Mouse (Mus musculus) heart, embryonic 13.5 days (tissue): ENCODE measurements around the gene Rab12. TPM values are rescaled to one million over a fixed set of nuclear protein-coding genes. Genes with fewer than 3 reads are reported as not detected.

ENCODE experiments used
- ATAC-seq: fragments of 200-750 bp; cut with Nextera tagmentation; 2 replicates; pipeline ENCODE4 v1.8.0; 2017; ENCODE audit warnings: moderate TSS enrichment; ENCODE audit not compliant: insufficient number of reproducible peaks, low FRiP score, low TSS enrichment; ENCODE audit errors: extremely low read depth
- H3K27ac ChIP-seq: fragments of 300-500 bp; sonication (generic); replicated peaks from 2 replicates; pipeline ENCODE4 v1.5.1; 2015; ENCODE audit warnings: moderate library complexity, mild to moderate bottlenecking, inconsistent platforms
- H3K27me3 ChIP-seq: fragments of 300-500 bp; sonication (generic); replicated peaks from 2 replicates; pipeline ENCODE4 v1.6.1; 2015; ENCODE audit warnings: mild to moderate bottlenecking, inconsistent platforms
- H3K36me3 ChIP-seq: fragments of 300-500 bp; sonication (generic); 2 replicates; pipeline ENCODE4 v1.6.1; 2015; ENCODE audit warnings: mild to moderate bottlenecking, inconsistent platforms
- H3K4me1 ChIP-seq: fragments of 300-500 bp; sonication (generic); 2 replicates; pipeline ENCODE4 v1.6.1; 2015; ENCODE audit warnings: inconsistent platforms
- H3K4me2 ChIP-seq: fragments of 300-500 bp; sonication (generic); 2 replicates; pipeline ENCODE4 v1.6.1; 2015; ENCODE audit warnings: inconsistent platforms, mild to moderate bottlenecking, moderate library complexity
- H3K4me3 ChIP-seq: fragments of 300-500 bp; sonication (generic); 2 replicates; pipeline ENCODE4 v1.5.1; 2015; ENCODE audit warnings: moderate library complexity, mild to moderate bottlenecking, inconsistent platforms
- H3K9ac ChIP-seq: fragments of 300-500 bp; sonication (generic); 2 replicates; pipeline ENCODE4 v1.6.1; 2015; ENCODE audit warnings: inconsistent platforms, mild to moderate bottlenecking, moderate library complexity
- H3K9me3 ChIP-seq: fragments of 300-500 bp; sonication (generic); 2 replicates; pipeline ENCODE4 v1.6.1; 2016; ENCODE audit warnings: inconsistent platforms
- WGBS: fragments of 180-500 bp; shearing (Covaris S2); methylation state at CpG from one replicate; pipeline ENCODE4 v1.1.7; 2015; ENCODE audit warnings: mixed read lengths; 5-methylcytosine and 5-hydroxymethylcytosine counted together
- polyA plus RNA-seq: library from polyadenylated mRNA; unstranded; fragments of >200 nt; fragmentation: Nextera tagmentation; extraction: Ambion mirVana; gene quantifications from 2 replicates; pipeline ENCODE4 v1.2.1, GENCODE M21; 2015

Gene Rab12
- polyA plus RNA-seq, 1 experiment from 2014 or later: 45.1 TPM

- 0 out of 2 replicates have a peak, but pooled peaks have one; percentile 32 for ATAC-seq
- no peak overlapping the region; the same call in 1 of the 2 replicates for H3K27ac ChIP-seq
- under 1% methylated on average over 57 of the region's 57 CpGs for WGBS
Measured at GRCm38 (mm10) chr17:66518877-66519553, 514 bp downstream of the Rab12 start.

GRCm38 (mm10) chr17:66516953-66517352 is 2.6 kb downstream of the Rab12 start:
- H3K4me1 ChIP-seq: peaks cover 33% of the 10 kb centered on the region
- no peak overlapping the region for H3K9ac ChIP-seq
- WGBS: 84% methylated on average over 4 of the region's 4 CpGs
- H3K4me3 ChIP-seq: no peak overlapping the region
- no peak overlapping the region for H3K4me2 ChIP-seq
- no peak for ATAC-seq
- peaks cover 20% of the 10 kb centered on the region for H3K36me3 ChIP-seq
- no peaks in the 10 kb centered on the region for H3K9me3 ChIP-seq
- H3K27ac ChIP-seq: no peak overlapping the region
- H3K27me3 ChIP-seq: no peaks in the 10 kb centered on the region

More at GRCm38 (mm10) chr17:66518877-66519553, 514 bp downstream of the Rab12 start:
- H3K9me3 ChIP-seq: no peaks in the 10 kb centered on the region
- H3K27me3 ChIP-seq: no peaks in the 10 kb centered on the region
- peaks cover 25% of the 10 kb centered on the region for H3K4me1 ChIP-seq
- H3K4me3 ChIP-seq: peak overlapping the region; percentile 89
- 0 out of 2 replicates have a peak, but pooled peaks cover 6% of the 10 kb centered on the region for H3K36me3 ChIP-seq
- H3K9ac ChIP-seq: peak overlapping the region; percentile 94
- peak overlapping the region; percentile 86 for H3K4me2 ChIP-seq

- WGBS: 84% methylated on average over 10 of the region's 10 CpGs
- H3K27ac ChIP-seq: no peak overlapping the region
Measured at GRCm38 (mm10) chr17:66514288-66514995, 5.1 kb downstream of the Rab12 start.

GRCm38 (mm10) chr17:66512202-66512956 is 7.2 kb downstream of the Rab12 start:
- no peak for ATAC-seq
- no peaks in the 10 kb centered on the region for H3K27me3 ChIP-seq
- H3K27ac ChIP-seq: no peak overlapping the region
- H3K4me1 ChIP-seq: peaks cover 44% of the 10 kb centered on the region
- peaks cover 27% of the 10 kb centered on the region for H3K36me3 ChIP-seq
- H3K9me3 ChIP-seq: no peaks in the 10 kb centered on the region
- no peak overlapping the region for H3K9ac ChIP-seq
- WGBS: 70% methylated on average over 15 of the region's 15 CpGs
- no peak overlapping the region for H3K4me3 ChIP-seq
- no peak overlapping the region for H3K4me2 ChIP-seq

More at GRCm38 (mm10) chr17:66514288-66514995, 5.1 kb downstream of the Rab12 start:
- Histone ChIP-seq H3K4me1 (peaks cover 53% of the 10 kb centered on the region), H3K27me3 (no peaks in the 10 kb centered on the region), H3K9me3 (no peaks in the 10 kb centered on the region), H3K36me3 (peaks cover 20% of the 10 kb centered on the region), H3K4me3 (no peak overlapping the region), H3K9ac (no peak overlapping the region), H3K4me2 (no peak overlapping the region)
- no peak for ATAC-seq

GRCm38 (mm10) chr17:66510221-66510683 is 9.3 kb downstream of the Rab12 start:
- 26% methylated on average over 10 of the region's 10 CpGs for WGBS

GRCm38 (mm10) chr17:66507049-66507954 is 12.2 kb downstream of the Rab12 start:
- WGBS: 82% methylated on average over 9 of the region's 9 CpGs
- no peak for ATAC-seq
- H3K36me3 ChIP-seq: peaks cover 39% of the 10 kb centered on the region
- H3K9ac ChIP-seq: no peak overlapping the region
- no peak overlapping the region for H3K4me3 ChIP-seq
- H3K27me3 ChIP-seq: no peaks in the 10 kb centered on the region
- H3K9me3 ChIP-seq: no peaks in the 10 kb centered on the region
- H3K4me2 ChIP-seq: no peak overlapping the region
- H3K27ac ChIP-seq: no peak overlapping the region
- H3K4me1 ChIP-seq: peaks cover 66% of the 10 kb centered on the region

More at GRCm38 (mm10) chr17:66510221-66510683, 9.3 kb downstream of the Rab12 start:
- H3K4me2 ChIP-seq: peak overlapping the region; percentile 2; the same call in 1 of the 2 replicates
- H3K9me3 ChIP-seq: no peaks in the 10 kb centered on the region
- no peak overlapping the region for H3K4me3 ChIP-seq
- ATAC-seq: no peak; the same call in 1 of the 2 replicates
- H3K36me3 ChIP-seq: peaks cover 32% of the 10 kb centered on the region
- H3K4me1 ChIP-seq: peaks cover 45% of the 10 kb centered on the region
- H3K27me3 ChIP-seq: no peaks in the 10 kb centered on the region
- H3K27ac ChIP-seq: peak overlapping the region; percentile 70
- 0 out of 2 replicates have a peak overlapping the region, but pooled peaks have one; percentile 1 for H3K9ac ChIP-seq

- Histone ChIP-seq H3K4me3 (no peak overlapping the region), H3K4me2 (no peak overlapping the region), H3K9ac (no peak overlapping the region), H3K4me1 (peaks cover 43% of the 10 kb centered on the region), H3K9me3 (no peaks in the 10 kb centered on the region), H3K27ac (no peak overlapping the region), H3K27me3 (no peaks in the 10 kb centered on the region), H3K36me3 (peaks cover 60% of the 10 kb centered on the region)
- no peak for ATAC-seq
- 82% methylated on average over 8 of the region's 8 CpGs for WGBS
Measured at GRCm38 (mm10) chr17:66504964-66505363, 14.6 kb downstream of the Rab12 start.

- Histone ChIP-seq H3K9ac (no peak overlapping the region), H3K36me3 (peaks cover 68% of the 10 kb centered on the region), H3K4me3 (no peak overlapping the region), H3K4me1 (peaks cover 36% of the 10 kb centered on the region), H3K27me3 (no peaks in the 10 kb centered on the region), H3K27ac (peak overlapping the region; percentile 37), H3K4me2 (no peak overlapping the region), H3K9me3 (no peaks in the 10 kb centered on the region)
- ATAC-seq: no peak
- 65% methylated on average over 2 of the region's 2 CpGs for WGBS
Measured at GRCm38 (mm10) chr17:66504248-66504647, 15.3 kb downstream of the Rab12 start.

- no peaks in the 10 kb centered on the region for H3K27me3 ChIP-seq
- no peak overlapping the region for H3K4me3 ChIP-seq
- ATAC-seq: no peak
- H3K9me3 ChIP-seq: no peaks in the 10 kb centered on the region
- H3K27ac ChIP-seq: peak overlapping the region; percentile 28; the same call in 1 of the 2 replicates
- H3K4me2 ChIP-seq: no peak overlapping the region
- peaks cover 75% of the 10 kb centered on the region for H3K36me3 ChIP-seq
- H3K4me1 ChIP-seq: peaks cover 35% of the 10 kb centered on the region
- H3K9ac ChIP-seq: no peak overlapping the region
- 75% methylated on average over 9 of the region's 9 CpGs for WGBS
Measured at GRCm38 (mm10) chr17:66503466-66503865, 16.1 kb downstream of the Rab12 start.

- no peak overlapping the region for H3K4me2 ChIP-seq
- H3K27me3 ChIP-seq: no peaks in the 10 kb centered on the region
- H3K4me1 ChIP-seq: peaks cover 35% of the 10 kb centered on the region
- H3K27ac ChIP-seq: no peak overlapping the region
- no peak overlapping the region for H3K4me3 ChIP-seq
- ATAC-seq: no peak
- H3K9me3 ChIP-seq: no peaks in the 10 kb centered on the region
- 65% methylated on average over 6 of the region's 6 CpGs for WGBS
- no peak overlapping the region for H3K9ac ChIP-seq
- peaks cover 79% of the 10 kb centered on the region for H3K36me3 ChIP-seq
Measured at GRCm38 (mm10) chr17:66502865-66503264, 16.7 kb downstream of the Rab12 start.
